Mouse (Mus musculus) cerebellum, adult 2 months (tissue): ENCODE data around the gene Vstm2l.

Source experiments
- CTCF ChIP-seq: fragments of 200-500 bp; IDR thresholded peaks from 2 replicates; pipeline ENCODE4 v1.5.1; 2011; ENCODE audit warnings: low read depth, mild to moderate bottlenecking, control low read depth, low read length, moderate library complexity, borderline replicate concordance; ENCODE audit not compliant: insufficient read depth
- POLR2A ChIP-seq: fragments of 200-500 bp; IDR thresholded peaks from 2 replicates; pipeline ENCODE4 v1.6.1; 2011; ENCODE audit warnings: low read length, control low read depth, borderline replicate concordance; ENCODE audit not compliant: insufficient read depth

DNA sequence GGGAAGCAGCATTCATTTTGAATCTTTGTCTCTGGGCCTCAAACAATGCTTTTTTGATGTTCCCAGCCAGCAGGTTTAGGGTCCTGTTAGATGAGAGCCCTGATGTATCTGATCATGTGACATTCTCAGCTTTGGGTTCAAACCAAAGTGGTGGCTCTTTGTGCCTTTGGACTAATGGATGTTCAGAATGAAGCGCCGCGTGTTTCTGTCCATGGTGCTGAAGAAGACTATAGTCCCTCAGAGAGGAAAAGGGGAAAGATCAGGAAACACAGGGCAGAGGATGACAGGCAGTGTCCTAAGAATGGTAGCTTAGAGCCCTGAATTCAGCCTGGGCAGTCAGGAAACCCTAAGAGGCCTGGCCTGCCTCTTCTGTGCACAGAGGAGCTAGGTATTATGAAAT is 56.2 kb downstream of the Vstm2l start:
- no peak for TF ChIP-seq CTCF
- TF ChIP-seq POLR2A: no peak
